18 mouse cellular contexts compared by ENCODE assay signal in the genomic region with DNA sequence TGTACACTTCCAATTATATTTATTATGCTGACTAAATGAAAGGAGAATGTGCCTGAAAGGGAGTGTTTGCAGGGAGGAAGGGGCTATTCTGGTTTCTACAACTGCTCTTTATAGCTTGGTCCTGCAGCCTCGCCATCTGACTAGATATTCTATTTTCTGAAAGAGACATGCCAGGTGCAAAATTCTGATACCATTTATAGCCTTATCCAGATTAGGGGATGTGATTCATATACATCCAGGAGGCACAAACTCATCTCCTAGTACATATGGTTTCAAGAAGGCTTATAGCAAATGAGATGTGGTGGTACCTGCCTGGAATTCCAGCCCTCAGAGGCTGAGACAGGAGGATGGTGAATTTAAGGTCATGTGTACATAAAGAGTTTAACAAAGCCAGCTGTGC.
"Had no signal": no experiment of that assay in that cellular context is flagged by ENCODE, and none has a peak within 500 bp of the region (broad histone marks: within the 10 kb centered on the region; RNA-seq: fewer than 3 reads in every experiment).

No protein-coding gene starts in this region.

- H3K27me3 ChIP-seq: kidney, embryonic 15.5 days; liver, embryonic 13.5 days; midbrain, embryonic 15.5 days; neural tube, embryonic 13.5 days; stomach, embryonic 15.5 days had no signal

- H3K4me3 ChIP-seq: kidney, embryonic 15.5 days; left cerebral cortex, adult 2 months; liver, embryonic 13.5 days; midbrain, embryonic 15.5 days; myocyte; neural tube, embryonic 13.5 days; stomach, embryonic 15.5 days had no signal

- DNase-seq: kidney, adult 11 months; kidney, adult 8-10 months; kidney, postnatal 10 days; kidney, postnatal 36 days; layer of hippocampus, postnatal 36 days; liver, embryonic 13.5 days; lung, adult 2 months; lung, postnatal 14 days; right cerebral cortex, postnatal 4 days; thymus, adult 18-20 months; thymus, postnatal 36 days had no signal

- H3K4me2 ChIP-seq: kidney, embryonic 15.5 days; liver, embryonic 13.5 days; midbrain, embryonic 11.5 days; midbrain, embryonic 15.5 days; neural tube, embryonic 13.5 days; stomach, embryonic 15.5 days had no signal

- H3K4me1 ChIP-seq: kidney, embryonic 15.5 days; liver, embryonic 13.5 days; stomach, embryonic 15.5 days had no signal

- H3K9ac ChIP-seq: kidney, embryonic 15.5 days; liver, embryonic 13.5 days; midbrain, embryonic 15.5 days; neural tube, embryonic 13.5 days; stomach, embryonic 15.5 days had no signal

- H3K9me3 ChIP-seq: kidney, embryonic 15.5 days; midbrain, embryonic 15.5 days; neural tube, embryonic 13.5 days; stomach, embryonic 15.5 days had no signal

- ATAC-seq: midbrain, embryonic 15.5 days had no signal

- H3K27ac ChIP-seq: kidney, embryonic 15.5 days; liver, embryonic 13.5 days; midbrain, embryonic 15.5 days; neural tube, embryonic 13.5 days; stomach, embryonic 15.5 days had no signal

- H3K36me3 ChIP-seq: kidney, embryonic 15.5 days; liver, embryonic 13.5 days; midbrain, embryonic 15.5 days; neural tube, embryonic 13.5 days; stomach, embryonic 15.5 days had no signal
